Mouse (Mus musculus) c-Kit-positive CD71-positive TER-119-positive erythroid progenitor cells, embryonic 14.5 days (primary cell): Measurements from ENCODE around the gene Gpank1.

Source experiments
- DNase-seq: peaks from one replicate; pipeline ENCODE4 v3.0.0-alpha.2; 2013; ENCODE audit warnings: low spot score

Gene Gpank1

DNA sequence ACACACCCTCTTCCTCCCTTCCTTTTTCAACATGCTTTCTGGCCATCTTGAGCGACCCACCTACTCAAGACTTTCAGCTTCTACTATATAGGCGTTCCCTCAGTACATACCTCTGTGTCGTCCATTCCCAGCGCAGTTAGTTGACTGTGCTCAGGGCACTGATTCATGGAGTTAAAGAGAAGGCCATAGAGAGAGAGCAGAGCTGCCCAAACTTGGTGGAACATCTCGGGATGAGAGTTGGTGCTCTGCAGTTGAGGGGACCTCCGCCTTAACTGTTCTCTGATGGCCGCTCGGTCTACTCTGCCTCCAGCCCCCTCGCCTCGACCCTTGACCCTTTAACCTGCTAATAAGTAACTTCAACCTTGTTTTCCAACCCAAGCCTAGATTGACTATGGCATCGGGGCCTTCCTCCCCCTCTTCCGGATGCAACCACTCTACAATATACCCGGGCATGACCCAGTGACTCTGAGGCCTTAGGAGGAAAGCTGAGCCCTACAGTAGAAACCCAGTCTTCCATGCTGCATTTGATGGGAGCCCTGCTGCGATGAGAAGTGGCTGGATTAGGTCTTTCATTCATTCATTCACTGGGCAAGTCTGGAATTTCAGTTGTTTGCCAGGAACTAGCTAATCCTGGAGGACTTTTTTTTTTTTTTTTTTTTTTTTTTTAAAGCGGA lies 10.4 kb downstream of the Gpank1 start, which contains the start of gene Apom:
TSS of gene Apom (minus strand) at position 551 of the 674 bp plus-strand sequence.
- no peak for DNase-seq

DNA sequence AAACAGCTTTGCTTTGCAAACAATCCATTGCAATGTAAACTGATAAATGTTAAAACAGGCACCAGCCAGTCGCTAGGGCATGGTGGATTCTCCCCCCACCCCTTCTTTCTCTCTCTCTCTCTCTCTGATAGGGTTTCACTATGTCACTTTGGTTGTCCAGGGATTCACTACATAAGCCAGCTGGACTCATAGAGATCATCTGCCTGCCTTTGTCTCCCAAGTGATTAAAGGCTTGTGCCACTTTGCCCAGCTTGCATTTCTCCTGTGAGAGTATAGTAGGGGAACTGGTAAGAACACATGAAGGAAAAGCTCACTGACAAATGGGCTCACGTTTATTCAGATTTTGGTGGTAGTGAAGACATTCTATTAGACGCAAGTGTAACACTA lies 10.9 kb downstream of the Gpank1 start:
- DNase-seq = no peak

DNA sequence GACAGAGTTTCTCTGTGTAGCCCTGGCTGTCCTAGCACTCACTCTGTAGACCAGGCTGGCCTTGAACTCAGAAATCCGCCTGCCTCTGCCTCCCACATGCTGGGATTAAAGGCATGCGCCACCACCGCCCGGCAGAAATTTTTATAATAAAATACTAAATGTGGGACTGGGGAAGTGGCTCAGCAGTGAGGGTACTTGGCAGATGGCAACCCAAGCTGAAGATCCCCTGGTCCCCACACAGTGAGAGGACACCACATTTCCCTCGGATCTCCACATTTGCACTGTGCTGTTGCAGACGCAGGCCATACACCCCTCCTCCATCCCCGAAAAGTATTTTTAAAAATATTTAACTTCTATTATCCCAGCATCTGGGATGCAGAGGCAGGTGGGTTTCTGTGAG lies 12.3 kb downstream of the Gpank1 start:
- DNase-seq = no peak

DNA sequence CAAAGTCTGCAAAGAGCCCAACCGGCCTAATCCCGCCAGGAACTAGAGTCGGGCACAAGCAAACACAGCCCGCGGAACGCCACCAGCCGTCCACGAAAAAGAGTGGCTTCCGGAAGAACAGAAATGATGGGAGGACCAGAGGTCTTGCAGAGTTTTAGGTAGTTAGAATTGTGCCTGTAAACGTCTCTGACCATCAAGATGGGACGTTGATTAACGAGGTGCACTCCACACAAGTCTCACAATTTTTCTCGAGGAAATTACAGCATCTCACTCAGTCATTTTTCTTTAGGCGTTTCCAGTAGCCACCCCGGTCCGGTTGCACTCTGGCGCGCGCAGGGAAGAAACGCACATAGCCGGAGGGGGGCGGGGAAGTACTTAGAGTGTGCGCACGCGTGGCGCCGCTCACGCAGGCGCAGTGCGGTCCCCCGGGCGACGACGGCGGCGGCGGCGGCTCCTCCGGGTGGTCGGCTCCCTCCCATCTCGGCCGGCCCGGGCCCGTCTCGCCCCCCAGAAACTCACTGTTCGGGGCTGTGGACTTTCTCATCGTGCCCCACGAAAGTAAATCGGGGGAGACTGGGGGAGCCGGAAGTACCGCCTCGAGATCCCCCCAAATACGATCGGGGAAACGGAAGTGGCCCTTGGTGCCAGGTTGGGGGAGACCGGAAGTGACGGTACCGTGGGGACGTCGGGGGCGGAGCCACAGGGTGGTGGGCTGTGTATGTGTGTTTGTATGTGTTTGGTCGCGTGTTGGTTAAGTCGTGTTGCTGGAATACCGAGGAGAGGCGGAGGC lies 13.7 kb downstream of the Gpank1 start, which contains the start of gene Bag6:
TSS of gene Bag6 (plus strand) at position 378 of the 790 bp plus-strand sequence.
- peak; percentile 91 for DNase-seq

DNA sequence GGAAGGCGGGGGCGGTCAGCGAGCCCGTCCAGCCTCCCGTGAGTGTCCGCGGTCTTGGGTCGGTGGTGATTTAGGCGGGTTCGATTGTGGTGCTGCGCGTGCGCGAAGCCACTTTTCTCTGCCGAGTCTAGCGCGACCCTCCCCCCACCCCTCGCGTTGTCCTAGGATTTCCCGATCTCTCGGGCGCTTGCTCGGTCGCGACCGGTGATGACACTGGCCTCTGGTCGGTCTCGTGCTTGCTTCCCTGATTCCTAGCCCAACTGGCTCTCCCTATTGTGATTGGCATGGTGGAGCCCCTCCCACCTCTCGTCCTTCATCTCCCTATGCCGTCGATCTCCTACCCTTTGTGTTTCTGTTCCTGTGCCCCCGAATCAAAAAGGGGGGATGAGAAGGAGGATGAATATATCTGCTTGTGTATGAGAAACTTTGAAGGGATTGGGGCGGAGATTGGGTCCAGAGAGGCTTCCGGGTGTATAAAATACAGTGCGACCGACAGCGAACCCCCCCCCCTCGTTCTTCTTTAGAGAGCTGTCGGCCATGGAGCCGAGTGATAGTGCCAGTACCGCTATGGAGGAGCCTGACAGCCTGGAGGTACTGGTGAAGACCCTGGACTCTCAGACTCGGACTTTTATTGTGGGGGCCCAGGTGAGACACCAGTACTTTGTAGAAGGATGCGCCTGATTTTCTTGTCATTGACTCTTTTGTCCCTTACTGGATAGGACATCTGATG lies 14.5 kb downstream of the Gpank1 start:
- DNase-seq = peak; percentile 65

DNA sequence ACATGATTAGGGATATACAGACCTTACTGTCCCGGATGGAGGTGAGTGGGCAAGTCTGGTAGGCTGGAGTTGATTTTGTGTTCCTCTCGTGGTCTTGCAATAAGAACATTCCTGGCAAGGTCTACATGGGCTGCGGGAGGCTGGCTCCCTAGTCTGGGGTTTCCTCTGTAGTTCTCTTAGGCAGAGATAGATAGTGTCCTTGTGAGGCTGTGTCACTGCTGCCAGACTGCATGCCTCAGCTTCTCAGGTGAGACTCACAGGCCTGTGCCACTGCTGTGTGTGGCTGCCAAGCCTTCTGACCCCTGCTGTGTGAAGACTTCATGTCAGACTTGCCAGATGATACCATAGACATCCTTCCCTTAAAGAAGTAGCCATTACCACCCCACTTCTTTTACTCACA lies 18.0 kb downstream of the Gpank1 start:
- no peak for DNase-seq

DNA sequence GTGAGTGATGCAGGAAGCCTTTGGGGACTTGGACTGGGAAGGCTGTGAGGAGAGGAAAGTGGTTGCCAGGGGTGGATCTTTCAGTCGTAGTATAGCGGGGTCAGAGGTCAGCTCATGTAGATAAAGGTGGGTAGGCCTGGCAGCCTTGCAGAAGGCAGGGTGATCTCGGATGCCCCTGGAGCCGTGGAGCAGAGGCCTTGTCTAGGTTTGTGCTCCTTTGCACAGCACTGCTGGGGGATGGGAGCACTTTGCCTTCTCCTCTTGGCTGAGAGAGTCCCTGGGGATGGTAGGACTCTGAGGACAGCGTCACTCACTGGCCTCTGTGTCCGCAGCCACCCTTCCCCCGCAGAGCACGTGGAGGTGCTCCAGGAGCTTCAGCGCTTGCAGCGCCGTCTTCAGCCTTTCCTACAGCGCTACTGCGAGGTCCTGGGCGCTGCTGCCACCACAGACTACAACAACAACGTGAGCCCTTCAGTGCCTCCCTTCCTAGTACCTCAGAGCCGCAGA lies 19.3 kb downstream of the Gpank1 start:
- no peak for DNase-seq

DNA sequence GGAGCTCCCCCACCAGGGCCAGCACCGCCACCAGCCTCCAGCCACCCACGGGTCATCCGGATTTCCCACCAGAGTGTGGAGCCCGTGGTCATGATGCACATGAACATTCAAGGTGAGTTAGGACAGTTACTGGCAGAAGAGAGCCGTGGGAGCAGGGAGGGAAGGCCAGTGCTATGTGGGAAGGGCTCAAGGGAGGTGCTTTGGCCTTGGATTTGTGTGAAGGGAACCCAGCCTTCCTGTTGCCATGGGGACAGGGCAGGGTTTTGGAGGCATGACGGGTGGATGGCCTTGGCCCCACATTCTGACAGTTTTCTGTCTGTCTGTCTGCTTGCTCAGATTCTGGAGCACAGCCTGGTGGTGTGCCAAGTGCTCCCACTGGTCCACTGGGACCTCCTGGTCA lies 20.7 kb downstream of the Gpank1 start:
- DNase-seq = no peak

DNA sequence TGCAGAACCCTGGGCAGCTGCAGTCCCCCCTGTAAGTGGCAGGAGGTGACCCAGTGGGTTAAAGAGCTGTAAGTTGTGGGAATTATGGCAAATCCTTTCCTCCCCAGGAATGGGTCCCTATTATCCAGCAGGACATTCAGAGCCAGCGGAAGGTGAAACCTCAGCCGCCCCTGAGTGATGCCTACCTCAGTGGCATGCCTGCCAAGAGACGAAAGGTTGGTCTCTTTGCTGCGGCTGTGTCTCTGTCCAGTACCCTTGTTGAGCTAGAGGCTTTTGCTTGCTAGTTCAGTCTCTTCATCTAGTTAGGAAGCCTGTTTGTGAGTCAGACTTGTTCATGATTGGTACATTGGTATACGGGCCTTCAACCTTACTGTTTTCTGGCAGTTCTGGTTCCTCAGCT lies 24.9 kb downstream of the Gpank1 start:
- no peak for DNase-seq

DNA sequence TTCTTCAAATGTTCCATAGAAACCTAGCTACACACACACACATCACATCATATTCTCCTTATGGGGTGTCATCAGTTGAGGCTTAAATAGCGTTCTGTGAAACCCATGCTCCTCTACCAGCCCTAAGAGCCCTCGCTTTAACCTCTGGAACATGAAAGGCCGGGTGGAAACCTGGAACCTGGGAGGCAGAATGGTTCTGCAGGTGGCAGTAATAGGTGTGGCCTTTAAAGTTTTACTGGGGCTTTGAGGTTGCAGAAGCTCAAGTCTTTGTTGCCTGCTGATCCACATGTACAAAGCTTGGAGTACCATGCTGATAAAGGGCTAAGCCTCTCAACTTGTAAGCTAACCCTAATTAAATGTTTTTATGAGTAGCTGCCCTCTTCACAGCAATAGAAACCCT lies 26.1 kb downstream of the Gpank1 start:
- no peak for DNase-seq

DNA sequence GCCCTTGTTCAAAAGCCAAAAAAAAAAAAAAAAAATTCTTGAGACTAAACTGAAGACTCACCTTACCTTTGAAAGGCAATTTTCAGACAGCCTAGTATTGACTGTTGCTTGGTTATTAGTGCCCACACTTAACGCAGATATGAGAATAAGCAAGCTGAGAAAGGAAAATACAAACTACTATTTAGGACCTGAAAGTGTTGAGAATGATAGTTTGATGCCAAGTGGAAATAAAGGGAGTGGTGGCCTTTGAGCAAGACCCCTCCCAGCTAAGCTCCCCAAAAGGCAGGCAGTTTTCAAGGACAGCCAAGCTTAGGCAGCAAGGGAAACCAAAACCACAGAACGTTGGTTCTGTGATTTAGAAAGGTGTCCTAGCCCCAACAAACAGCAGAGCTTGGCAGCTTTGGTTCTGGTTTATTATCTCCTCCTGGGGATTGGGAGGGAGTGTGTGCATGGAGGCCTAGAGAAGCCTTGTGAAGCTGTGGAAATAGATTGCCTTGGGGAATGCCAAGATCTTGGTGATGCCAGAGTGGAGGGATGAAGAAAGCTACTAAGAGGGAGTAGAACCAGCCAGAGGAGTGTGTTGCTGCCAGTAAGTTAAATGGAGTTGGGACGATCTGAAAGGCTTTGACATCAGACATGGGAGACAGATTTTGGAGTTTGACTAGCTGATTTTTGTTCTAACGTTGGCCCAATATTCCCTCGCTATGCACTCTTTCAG lies 26.8 kb downstream of the Gpank1 start:
- no peak for DNase-seq

DNA sequence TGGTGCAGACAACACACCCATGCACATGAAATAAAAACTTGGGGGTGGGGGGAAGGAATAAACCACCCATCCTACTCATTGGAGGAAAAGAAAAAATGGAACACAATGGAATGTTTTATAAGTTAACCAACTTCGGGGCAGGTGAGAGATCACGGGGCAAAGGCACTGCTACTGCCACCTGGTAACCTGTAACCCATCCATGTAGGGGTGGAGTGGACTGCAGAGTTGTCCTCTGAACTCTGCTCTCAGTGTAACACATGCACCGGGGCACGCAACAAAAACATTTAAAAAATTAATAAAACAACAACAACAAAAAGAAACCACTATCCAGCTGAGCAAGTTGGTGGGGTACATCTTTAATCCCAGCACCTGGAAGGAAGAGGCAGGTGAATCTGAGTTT lies 30.9 kb downstream of the Gpank1 start:
- no peak for DNase-seq

DNA sequence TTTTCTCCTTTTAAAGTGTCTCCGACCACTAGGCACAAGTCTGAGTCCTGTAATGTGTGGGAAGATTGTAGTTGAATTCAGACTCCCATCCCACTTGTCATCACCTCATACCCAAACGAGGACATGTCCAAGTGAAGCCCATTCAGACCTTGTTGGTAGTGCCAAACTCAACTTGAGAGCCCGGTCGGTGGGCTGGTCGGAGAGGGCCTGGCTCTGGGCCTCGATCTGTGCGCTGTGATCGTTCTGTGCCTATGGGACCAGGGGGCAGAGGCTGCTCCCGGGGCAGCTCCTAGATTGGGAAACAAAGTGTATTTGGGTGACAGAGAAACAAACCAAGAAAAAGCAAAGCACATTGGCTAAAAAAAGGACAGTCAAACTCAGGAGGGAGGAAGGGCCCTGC lies 31.8 kb downstream of the Gpank1 start:
- DNase-seq = no peak

DNA sequence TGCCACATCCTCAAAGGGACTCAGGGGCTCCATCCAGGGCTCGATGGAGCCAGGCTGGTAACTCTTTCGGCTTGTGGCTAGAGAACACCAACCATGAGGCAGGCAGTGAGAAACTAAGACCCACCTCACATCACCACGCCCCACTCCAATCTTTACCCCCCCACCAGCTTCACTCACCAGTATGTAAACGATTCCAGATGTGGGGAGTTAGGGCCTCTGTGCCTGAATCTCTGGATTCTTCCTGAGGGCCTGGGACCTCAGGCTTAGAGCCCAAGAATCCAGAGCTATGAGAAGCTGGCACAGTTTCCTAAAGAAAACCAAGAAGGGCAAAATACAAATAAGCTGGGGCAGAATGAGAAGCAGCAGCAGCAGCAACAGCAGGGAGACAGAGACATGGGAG lies 32.7 kb downstream of the Gpank1 start:
- no peak for DNase-seq

DNA sequence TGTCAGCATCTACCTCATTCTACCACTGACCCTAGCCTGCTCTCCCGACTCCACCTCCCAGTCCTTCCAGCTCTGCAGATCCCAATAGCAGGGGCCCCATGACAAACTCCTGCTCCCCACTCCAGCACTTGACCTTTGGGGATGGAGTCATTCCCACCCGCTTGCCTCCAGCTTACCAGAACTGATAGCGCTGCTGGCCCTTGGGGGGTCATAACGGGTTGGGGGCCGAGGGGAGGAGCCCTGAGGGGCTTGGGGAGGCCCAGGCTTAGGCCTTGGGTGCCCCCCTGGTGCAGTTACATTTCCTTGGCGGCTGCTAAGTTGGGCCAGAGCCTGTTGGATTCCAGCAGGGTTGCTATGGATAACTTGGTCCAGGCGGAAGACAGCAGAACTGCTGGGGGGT lies 33.4 kb downstream of the Gpank1 start:
- DNase-seq = no peak

DNA sequence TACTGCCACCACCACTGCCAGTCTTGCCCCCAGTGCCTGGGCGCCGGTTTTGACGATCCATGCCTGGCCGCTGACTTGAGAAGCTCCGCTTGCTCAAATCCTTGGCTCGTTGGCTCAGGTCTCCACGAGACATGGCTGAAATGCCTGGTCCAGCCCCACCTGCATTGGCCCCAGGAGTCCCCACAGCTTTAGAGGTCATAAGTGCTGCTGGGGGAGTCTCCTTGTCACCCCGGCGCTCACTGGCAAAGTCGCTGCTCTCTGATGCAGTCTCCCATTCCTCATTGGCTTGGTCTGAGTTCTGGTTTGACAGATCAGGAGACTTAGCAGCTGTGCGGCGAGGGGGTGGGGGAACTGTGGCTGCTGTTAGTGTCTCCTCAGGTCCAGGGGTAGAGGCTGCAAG lies 34.2 kb downstream of the Gpank1 start:
- no peak for DNase-seq

DNA sequence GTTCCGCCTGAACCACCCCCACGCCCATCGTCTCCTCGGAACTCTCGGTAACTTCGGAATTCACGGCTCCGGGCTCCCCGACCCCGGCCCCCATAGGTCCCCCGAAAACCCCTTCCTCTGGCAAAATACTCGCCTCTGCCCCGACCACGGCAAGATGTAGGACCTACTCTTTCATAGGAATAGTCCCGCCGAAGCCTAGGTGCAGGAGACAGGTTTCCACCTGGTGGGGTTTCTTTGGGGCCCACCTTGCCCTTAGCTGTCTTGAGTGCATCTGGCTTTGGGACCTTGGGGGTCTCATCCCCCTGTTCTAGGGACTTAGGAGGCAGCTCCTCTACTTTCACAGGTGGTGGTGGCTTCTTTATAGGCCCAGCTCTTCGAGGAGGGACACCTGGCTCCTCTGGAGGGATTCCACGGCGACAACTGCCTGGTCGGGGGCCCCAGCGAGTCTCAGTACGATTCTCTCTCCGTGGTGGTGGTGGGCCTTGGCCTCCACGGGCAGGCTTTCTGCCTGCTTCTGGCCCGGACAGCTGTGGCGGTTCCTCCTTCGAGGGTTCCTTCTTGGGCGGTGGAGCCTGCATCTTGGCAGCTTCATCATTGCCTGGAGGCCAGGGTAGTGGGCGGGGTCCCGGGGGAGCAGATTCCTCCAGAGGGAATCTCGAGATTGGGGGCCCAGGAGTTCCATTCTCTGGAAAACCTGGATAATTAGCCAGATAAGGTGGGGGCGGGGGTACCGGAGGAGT lies 35.4 kb downstream of the Gpank1 start:
- no peak for DNase-seq

DNA sequence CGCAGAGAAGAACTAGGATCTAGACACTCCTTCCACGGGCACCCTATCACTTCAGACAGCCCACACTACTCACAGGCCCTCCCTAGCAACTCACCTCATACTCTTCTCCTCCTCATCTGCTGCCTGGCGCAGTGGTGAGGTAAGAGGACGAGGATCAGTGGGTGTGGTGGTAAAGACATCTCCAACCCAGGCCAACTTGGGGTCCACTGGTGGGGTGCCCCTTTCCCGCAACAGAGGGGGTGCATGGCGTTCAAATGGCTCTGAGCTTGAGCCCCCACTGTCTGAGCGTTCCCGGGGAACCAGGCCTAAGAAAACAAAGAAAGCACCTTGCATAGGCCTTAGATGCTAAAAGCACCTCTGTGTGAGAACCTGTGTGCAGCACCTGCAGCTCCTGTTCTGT lies 36.0 kb downstream of the Gpank1 start:
- no peak for DNase-seq

DNA sequence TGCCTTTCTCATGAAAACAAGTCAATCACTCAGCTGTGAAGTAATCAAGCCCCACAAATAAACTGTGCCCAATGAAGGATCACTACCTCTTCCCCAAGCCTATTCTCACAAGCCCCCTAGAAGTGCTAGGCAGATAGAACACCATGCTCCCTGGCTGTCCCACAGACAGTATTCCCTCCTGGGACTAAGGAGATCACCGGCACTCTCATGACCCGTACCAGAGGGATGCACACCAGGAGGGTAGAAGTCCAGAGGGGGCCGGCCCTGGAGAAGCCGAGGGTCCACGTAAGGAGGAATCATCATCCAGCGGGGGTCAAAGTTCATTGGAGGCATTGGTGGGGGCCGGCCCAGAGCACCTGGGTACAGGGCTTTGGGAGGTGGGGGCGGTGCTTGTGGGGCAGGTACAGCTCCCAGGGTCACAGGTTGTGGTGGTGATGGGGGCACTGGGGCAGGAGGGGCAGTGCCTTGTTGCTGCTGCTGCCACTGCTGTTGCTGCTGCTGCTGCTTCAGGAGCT lies 36.5 kb downstream of the Gpank1 start:
- DNase-seq = no peak

DNA sequence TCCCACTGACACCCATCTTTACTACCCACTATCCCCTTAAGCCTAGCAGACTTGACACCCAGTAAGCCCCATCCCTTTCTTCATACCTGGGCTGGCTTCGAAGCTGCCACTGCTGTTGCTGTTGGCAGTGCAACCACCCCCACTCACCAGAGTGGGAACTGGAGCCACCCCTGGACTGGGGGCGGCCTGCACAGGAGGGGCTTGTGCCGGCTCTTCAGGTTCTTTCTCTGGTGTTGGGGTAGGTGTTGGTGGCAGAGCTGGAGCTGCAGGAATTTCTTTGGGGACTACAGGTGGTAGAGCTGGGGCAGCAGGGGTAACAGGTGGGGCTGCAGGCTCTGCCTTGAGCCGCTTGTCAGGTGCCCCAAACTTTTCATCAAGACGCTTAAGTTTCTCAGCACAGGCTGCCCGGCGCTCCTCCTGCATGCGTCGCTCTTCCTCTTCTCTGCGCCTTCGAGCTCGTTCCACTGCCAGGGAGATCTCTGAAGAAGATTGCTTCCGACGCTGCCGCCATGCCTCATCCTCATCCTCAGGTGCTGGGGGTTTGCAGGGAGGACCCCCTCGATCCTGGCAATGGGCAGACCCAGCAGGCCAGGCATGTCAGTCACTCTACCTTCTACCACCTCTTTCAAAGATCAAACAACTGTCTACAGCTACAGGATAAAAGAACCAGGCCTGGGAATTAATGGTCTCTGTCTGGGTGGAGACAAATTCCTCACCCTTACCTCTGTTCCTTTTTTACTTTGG lies 37.8 kb downstream of the Gpank1 start:
- no peak for DNase-seq
